Mouse (Mus musculus) hindbrain, embryonic 13.5 days (tissue): ENCODE results near the gene Nr2c2. TPM values are rescaled to one million over a fixed set of nuclear protein-coding genes. Genes with fewer than 3 reads are reported as not detected.

Experiments
- ATAC-seq: fragments of 200-750 bp; cut with Nextera tagmentation; 2 replicates; pipeline ENCODE4 v1.8.0; 2017; ENCODE audit warnings: moderate TSS enrichment; ENCODE audit not compliant: low FRiP score
- H3K27ac ChIP-seq: fragments of 300-500 bp; sonication (generic); 2 replicates; pipeline ENCODE4 v1.5.1; 2015; ENCODE audit warnings: inconsistent platforms, mild to moderate bottlenecking, moderate library complexity
- H3K27me3 ChIP-seq: fragments of 300-500 bp; sonication (generic); 2 replicates; pipeline ENCODE4 v1.6.1; 2015; ENCODE audit warnings: mild to moderate bottlenecking, inconsistent platforms
- H3K36me3 ChIP-seq: fragments of 300-500 bp; sonication (generic); 2 replicates; pipeline ENCODE4 v1.6.1; 2015; ENCODE audit warnings: mild to moderate bottlenecking, inconsistent platforms
- H3K4me1 ChIP-seq: fragments of 300-500 bp; sonication (generic); replicated peaks from 2 replicates; pipeline ENCODE4 v1.6.1; 2015; ENCODE audit warnings: inconsistent platforms
- H3K4me2 ChIP-seq: fragments of 300-500 bp; sonication (generic); 2 replicates; pipeline ENCODE4 v1.6.1; 2015; ENCODE audit warnings: inconsistent platforms, mild to moderate bottlenecking, moderate library complexity
- H3K4me3 ChIP-seq: fragments of 300-500 bp; sonication (generic); 2 replicates; pipeline ENCODE4 v1.5.1; 2015; ENCODE audit warnings: mild to moderate bottlenecking, inconsistent platforms
- H3K9ac ChIP-seq: fragments of 300-500 bp; sonication (generic); 2 replicates; pipeline ENCODE4 v1.6.1; 2015; ENCODE audit warnings: mild to moderate bottlenecking, inconsistent platforms
- H3K9me3 ChIP-seq: fragments of 300-500 bp; sonication (generic); 2 replicates; pipeline ENCODE4 v1.6.1; 2016; ENCODE audit warnings: inconsistent platforms
- WGBS: fragments of 180-500 bp; shearing (Covaris S2); methylation state at CpG from one replicate; pipeline ENCODE4 v1.1.7; 2015; 5-methylcytosine and 5-hydroxymethylcytosine counted together
- polyA plus RNA-seq: library from polyadenylated mRNA; unstranded; fragments of >200 nt; fragmentation: Nextera tagmentation; extraction: Ambion mirVana; gene quantifications from 2 replicates; pipeline ENCODE4 v1.2.1, GENCODE M21; 2015

Gene Nr2c2
- polyA plus RNA-seq, 1 experiment from 2014 or later, result 23.7 TPM

DNA sequence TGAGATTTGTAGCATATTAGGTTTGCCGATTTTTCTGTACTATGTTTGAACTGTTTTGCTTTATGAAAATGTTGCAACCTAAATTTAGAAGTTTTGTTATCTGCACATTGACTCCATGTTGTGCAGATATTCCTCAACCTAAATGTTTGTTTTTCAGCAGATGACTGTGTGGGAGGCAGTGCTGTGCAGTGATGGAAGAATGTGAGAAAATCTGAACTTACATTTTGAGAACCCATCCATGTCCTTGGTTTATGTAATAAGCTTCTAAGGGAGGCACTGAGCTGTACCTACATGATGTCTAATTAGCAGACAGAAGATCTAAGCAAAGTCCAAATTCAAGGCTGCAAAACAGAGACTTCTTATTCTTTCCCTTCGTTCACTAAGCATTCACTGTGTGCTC lies 42.4 kb downstream of the Nr2c2 start:
- 95% methylated on average over 2 of the region's 2 CpGs for WGBS
- ATAC-seq, result no peak
- Histone ChIP-seq H3K36me3 (0 out of 2 replicates have a peak, but pooled peaks cover 5% of the 10 kb centered on the region), H3K4me2 (no peak overlapping the region), H3K27ac (no peak overlapping the region), H3K4me1 (peaks cover 6% of the 10 kb centered on the region; the same call in 1 of the 2 replicates), H3K9me3 (no peaks in the 10 kb centered on the region), H3K27me3 (no peaks in the 10 kb centered on the region), H3K4me3 (no peak overlapping the region), H3K9ac (no peak overlapping the region)

DNA sequence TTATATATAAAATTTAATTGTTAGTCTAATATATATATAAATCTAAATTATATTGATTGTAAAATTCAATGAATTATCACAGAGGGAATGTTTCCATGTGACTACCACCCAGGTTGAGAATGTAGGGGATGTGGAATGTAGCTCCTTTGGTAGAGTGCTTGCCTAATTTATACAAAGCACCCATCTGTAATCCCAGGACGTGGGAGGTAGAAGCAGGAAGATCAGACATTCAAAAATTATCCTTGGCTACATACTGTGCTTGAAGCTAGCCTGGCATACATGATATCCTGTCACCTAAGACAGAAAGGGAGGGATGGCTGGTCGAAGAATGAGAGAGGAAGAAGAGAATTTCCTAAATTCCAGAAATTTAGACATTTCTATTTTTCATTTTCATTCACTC lies 45.2 kb downstream of the Nr2c2 start:
- H3K27ac ChIP-seq, result no peak overlapping the region
- H3K4me3 ChIP-seq, result no peak overlapping the region
- H3K27me3 ChIP-seq, result no peaks in the 10 kb centered on the region
- H3K4me1 ChIP-seq, result peaks cover 6% of the 10 kb centered on the region; the same call in 1 of the 2 replicates
- H3K9me3 ChIP-seq, result no peaks in the 10 kb centered on the region
- H3K36me3 ChIP-seq, result peaks cover 13% of the 10 kb centered on the region
- no peak overlapping the region for H3K4me2 ChIP-seq
- no peak for ATAC-seq
- H3K9ac ChIP-seq, result no peak overlapping the region
- 68% methylated on average over 2 of the region's 2 CpGs for WGBS

- H3K27ac ChIP-seq, result no peak overlapping the region
- H3K4me1 ChIP-seq, result no peaks in the 10 kb centered on the region
- no peaks in the 10 kb centered on the region for H3K27me3 ChIP-seq
- H3K9ac ChIP-seq, result no peak overlapping the region
- ATAC-seq, result no peak
- no peak overlapping the region for H3K4me3 ChIP-seq
- no peaks in the 10 kb centered on the region for H3K9me3 ChIP-seq
- 94% methylated on average over 4 of the region's 4 CpGs for WGBS
- H3K36me3 ChIP-seq, result peaks cover 46% of the 10 kb centered on the region
- no peak overlapping the region for H3K4me2 ChIP-seq
Measured at GRCm38 (mm10) chr6:92145881-92146280, 54.7 kb downstream of the Nr2c2 start.

- H3K27ac ChIP-seq, result no peak overlapping the region
- H3K4me3 ChIP-seq, result no peak overlapping the region
- peaks cover 86% of the 10 kb centered on the region for H3K36me3 ChIP-seq
- H3K4me1 ChIP-seq, result no peaks in the 10 kb centered on the region
- no peak for ATAC-seq
- 70% methylated on average over 1 of the region's 1 CpGs for WGBS
- no peaks in the 10 kb centered on the region for H3K27me3 ChIP-seq
- no peak overlapping the region for H3K9ac ChIP-seq
- H3K4me2 ChIP-seq, result no peak overlapping the region
- H3K9me3 ChIP-seq, result no peaks in the 10 kb centered on the region
Measured at GRCm38 (mm10) chr6:92153774-92154173, 62.6 kb downstream of the Nr2c2 start.

DNA sequence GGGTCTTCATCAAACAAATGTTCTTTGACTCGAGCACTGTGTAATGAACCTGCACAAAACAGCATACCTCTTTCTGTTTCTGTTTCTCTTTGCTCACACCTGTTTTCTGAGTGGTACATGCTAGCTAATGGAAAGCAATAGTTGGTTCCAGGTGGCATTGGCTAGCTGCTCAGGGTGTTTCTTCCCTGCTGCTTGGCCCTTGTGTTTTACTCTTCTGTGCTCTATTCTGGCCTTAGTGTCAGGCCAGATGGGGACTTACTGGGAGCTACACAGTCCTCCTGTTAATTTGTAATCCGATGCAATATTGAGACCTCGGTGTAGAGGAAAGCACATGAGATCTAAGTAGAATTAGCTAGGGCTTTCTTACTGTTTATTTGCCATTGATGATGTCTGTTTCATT lies 67.6 kb downstream of the Nr2c2 start:
- Histone ChIP-seq H3K9me3 (no peaks in the 10 kb centered on the region), H3K9ac (no peak overlapping the region), H3K4me1 (no peaks in the 10 kb centered on the region), H3K4me2 (no peak overlapping the region), H3K27ac (no peak overlapping the region), H3K4me3 (no peak overlapping the region), H3K27me3 (no peaks in the 10 kb centered on the region), H3K36me3 (peaks cover 98% of the 10 kb centered on the region)
- WGBS, result 92% methylated on average over 3 of the region's 3 CpGs
- no peak for ATAC-seq

DNA sequence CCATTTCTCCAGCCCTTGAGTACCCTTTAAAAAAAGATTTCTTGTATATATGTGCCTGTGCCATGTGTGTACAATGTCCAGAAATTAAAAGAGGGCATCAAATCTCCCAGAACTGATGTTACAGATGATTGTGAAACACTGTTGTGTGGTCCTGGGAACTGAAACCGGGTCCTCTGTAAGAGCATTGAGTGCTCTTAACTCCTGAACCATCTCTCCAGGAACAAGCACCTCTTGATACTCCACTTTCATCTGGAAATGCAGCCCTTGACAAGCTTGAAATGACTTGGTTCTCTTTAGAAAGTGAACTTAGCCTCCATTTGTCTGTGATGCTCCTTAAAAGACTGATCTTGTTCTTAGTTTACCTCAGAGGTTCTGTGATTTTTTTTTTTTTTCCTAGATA lies 71.5 kb downstream of the Nr2c2 start:
- no peak overlapping the region for H3K4me3 ChIP-seq
- H3K27me3 ChIP-seq, result no peaks in the 10 kb centered on the region
- H3K36me3 ChIP-seq, result peaks cover 94% of the 10 kb centered on the region
- no peaks in the 10 kb centered on the region for H3K9me3 ChIP-seq
- no peak overlapping the region for H3K27ac ChIP-seq
- no peak overlapping the region for H3K9ac ChIP-seq
- WGBS, result 92% methylated on average over 1 of the region's 1 CpGs
- H3K4me2 ChIP-seq, result no peak overlapping the region
- no peaks in the 10 kb centered on the region for H3K4me1 ChIP-seq
- no peak for ATAC-seq

DNA sequence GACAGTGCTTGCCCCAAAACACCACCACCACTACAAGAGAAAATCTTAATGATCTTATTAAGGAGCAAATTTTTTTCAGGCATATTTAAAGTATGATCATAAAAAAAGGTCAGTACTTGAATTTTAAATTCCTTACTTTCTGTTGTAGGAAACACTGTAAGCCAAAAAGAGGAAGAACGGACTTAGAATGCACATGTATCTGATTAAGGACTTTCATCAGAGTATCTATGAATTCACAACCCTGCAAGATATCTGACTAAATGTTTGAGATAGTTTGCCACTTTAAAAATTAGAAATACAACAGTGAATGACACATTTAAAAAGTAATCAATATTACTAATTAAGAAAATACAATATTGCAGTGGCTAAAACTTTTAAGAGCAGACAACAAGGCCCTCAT lies 85.3 kb downstream of the Nr2c2 start:
- WGBS, result 96% methylated on average over 1 of the region's 1 CpGs
- ATAC-seq, result no peak
- H3K36me3 ChIP-seq, result peaks cover 82% of the 10 kb centered on the region

DNA sequence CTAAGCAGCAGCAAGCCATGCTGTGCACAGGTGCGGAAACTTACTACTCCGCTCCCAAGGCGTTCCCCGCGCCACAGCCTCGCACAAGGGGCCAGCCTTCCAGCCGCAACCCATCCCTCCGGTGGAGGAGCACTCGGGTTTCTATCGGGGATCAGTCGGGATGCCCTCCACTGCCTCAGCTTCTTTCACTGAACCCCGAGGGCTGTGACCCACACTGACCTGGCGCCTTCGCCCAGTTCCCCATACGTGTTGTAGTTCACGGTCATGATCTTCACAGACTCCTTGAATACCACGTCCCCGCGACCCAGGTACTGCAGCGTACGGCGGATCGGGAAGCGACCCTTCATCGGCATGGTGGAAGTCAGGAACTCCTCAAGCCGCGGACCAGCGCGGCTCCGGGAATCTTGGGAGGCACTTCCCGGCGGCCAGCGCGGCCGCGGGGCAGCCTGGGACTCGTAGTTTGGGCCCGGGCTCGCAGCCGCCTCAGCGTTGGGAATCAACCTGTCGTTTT lies 92.5 kb downstream of the Nr2c2 start, which contains the start of gene Mrps25:
Gene Mrps25 (minus strand): TSS at position 413 of the 511 bp plus-strand sequence.
- WGBS, result under 1% methylated on average over 42 of the region's 42 CpGs
- H3K4me2 ChIP-seq, result peak within 1 kb of the TSS; percentile 86
- peak within 1 kb of the TSS; percentile 73 for H3K27ac ChIP-seq
- H3K9me3 ChIP-seq, result 0 out of 2 replicates have a peak, but pooled peaks cover 5% of the 10 kb centered on the region
- H3K4me1 ChIP-seq, result peaks cover 15% of the 10 kb centered on the region
- peak within 1 kb of the TSS; percentile 87 for H3K9ac ChIP-seq
- H3K4me3 ChIP-seq, result peak within 1 kb of the TSS; percentile 85
- ATAC-seq, result peak; percentile 95
- no peaks in the 10 kb centered on the region for H3K27me3 ChIP-seq
- peaks cover 53% of the 10 kb centered on the region for H3K36me3 ChIP-seq

More for the DNA sequence above, 85.3 kb downstream of the Nr2c2 start:
- H3K4me3 ChIP-seq, result no peak overlapping the region
- no peak overlapping the region for H3K4me2 ChIP-seq
- H3K9me3 ChIP-seq, result 0 out of 2 replicates have a peak, but pooled peaks cover 5% of the 10 kb centered on the region
- no peaks in the 10 kb centered on the region for H3K27me3 ChIP-seq
- no peak overlapping the region for H3K9ac ChIP-seq
- no peak overlapping the region for H3K27ac ChIP-seq
- H3K4me1 ChIP-seq, result no peaks in the 10 kb centered on the region

DNA sequence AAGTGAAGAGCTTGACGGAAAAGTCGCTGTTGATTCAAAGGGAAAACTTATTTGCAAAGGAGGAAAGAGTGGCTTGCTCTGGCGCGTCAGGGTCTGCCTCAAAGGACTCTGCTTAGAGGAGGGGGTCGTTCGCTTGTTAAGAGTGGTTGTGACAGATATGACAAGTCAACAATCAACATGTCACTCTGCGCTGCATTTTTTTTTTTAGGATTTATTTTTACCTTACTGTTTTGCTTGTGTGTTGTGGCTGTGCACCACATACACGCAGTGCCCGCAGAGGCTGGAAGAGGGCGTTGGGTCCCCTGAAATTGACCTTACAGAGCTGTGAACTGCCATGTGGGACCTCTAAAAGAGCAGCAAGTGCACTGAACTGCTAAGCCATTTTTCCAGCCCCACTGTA lies 93.0 kb downstream of the Nr2c2 start:
- Histone ChIP-seq H3K4me2 (peak overlapping the region; percentile 86), H3K9ac (peak overlapping the region; percentile 87), H3K36me3 (peaks cover 53% of the 10 kb centered on the region), H3K4me3 (peak overlapping the region; percentile 85), H3K27ac (peak overlapping the region; percentile 73), H3K9me3 (0 out of 2 replicates have a peak, but pooled peaks cover 5% of the 10 kb centered on the region), H3K27me3 (no peaks in the 10 kb centered on the region), H3K4me1 (peaks cover 15% of the 10 kb centered on the region)
- WGBS, result 7% methylated on average over 10 of the region's 10 CpGs
- peak; percentile 79 for ATAC-seq

GRCm38 (mm10) chr6:92199414-92199813 lies 108.2 kb downstream of the Nr2c2 start:
- Histone ChIP-seq H3K9ac (no peak overlapping the region), H3K4me3 (no peak overlapping the region), H3K9me3 (no peaks in the 10 kb centered on the region), H3K4me2 (no peak overlapping the region), H3K27ac (no peak overlapping the region), H3K36me3 (peaks cover 84% of the 10 kb centered on the region), H3K27me3 (no peaks in the 10 kb centered on the region), H3K4me1 (no peaks in the 10 kb centered on the region)
- 97% methylated on average over 8 of the region's 8 CpGs for WGBS
- ATAC-seq, result no peak

DNA sequence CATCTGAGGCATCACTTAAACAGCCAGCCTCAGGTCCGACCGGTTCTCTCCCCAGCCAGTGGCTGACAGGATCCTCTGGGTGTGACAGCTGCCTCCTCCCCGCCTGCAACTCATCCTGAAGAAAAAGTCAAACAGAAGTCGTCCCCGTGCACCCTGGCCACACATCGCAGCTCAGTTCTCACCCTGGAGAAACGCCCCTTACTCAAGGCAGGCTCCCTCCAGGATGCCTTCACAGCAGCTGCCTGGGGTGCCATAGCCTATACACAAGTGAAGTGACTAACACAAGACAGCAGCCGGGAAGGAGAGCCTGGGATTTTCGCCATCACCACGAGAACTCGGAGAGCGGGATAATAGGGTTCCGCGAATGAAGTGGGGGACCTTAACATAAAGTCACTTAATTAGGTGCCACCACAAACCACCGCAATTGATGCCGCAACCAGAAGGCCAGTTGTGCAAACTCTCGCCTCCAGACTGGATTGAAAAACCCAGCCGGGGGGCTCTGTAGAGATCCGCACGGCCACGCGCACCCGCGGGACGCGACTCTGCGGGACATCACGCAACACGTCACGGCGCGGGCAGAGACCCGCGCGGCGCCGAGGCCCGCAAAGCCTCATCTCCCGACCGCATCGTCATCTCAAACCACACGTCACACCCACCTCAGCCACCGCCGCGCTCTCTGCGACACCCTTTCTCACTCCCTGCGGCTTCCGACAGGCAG lies 123.0 kb downstream of the Nr2c2 start:
- peak; percentile 84 for ATAC-seq
- peak overlapping the region; percentile 84 for H3K4me3 ChIP-seq
- peaks cover 18% of the 10 kb centered on the region for H3K36me3 ChIP-seq
- peaks cover 3% of the 10 kb centered on the region; the same call in 1 of the 2 replicates for H3K27me3 ChIP-seq
- peak overlapping the region; percentile 93 for H3K9ac ChIP-seq
- peaks cover 16% of the 10 kb centered on the region for H3K4me1 ChIP-seq
- peak overlapping the region; percentile 91 for H3K27ac ChIP-seq
- no peaks in the 10 kb centered on the region for H3K9me3 ChIP-seq
- H3K4me2 ChIP-seq, result peak overlapping the region; percentile 94
- WGBS, result 1% methylated on average over 48 of the region's 48 CpGs

DNA sequence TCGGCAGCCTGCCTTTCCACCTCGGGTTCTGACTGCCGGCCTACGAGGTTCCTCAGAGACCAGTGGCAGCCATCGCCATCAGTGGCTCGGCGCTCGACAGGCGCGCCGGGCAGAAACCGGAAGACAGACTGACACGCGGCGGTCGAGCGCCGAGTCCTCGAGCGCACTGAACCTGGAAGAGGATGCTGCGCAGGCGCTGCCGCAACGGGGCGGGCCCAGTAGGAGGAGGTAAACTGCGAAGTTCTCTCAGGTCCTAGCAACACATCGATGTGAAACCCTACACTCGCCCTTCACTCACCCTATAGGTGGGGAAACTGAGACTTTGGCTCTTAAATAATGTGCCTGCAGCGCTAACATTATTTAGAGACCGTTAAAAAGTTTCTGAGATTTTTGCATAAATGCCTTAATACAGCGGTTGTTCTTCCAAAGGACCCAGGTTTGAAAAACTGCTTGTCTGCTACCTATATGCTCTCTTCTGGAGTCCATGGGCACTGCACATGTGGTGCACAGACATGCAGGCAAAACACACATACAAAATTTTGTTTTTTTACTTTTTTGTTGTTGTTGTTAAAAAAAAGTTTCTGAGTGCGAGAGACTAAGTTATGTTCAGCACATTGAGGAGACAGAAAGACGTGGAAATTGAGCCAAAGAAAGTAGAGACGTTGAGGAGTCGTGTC lies 123.7 kb downstream of the Nr2c2 start, which contains the start of gene Rbsn:
Gene Rbsn (minus strand): TSS at position 153 of the 677 bp plus-strand sequence.
- H3K36me3 ChIP-seq, result peaks cover 11% of the 10 kb centered on the region
- H3K4me2 ChIP-seq, result peak within 1 kb of the TSS; percentile 94
- no peaks in the 10 kb centered on the region for H3K9me3 ChIP-seq
- peaks cover 3% of the 10 kb centered on the region; the same call in 1 of the 2 replicates for H3K27me3 ChIP-seq
- ATAC-seq, result peak; percentile 94
- WGBS, result 11% methylated on average over 35 of the region's 35 CpGs
- H3K4me3 ChIP-seq, result peak within 1 kb of the TSS; percentile 84
- peaks cover 16% of the 10 kb centered on the region for H3K4me1 ChIP-seq
- H3K27ac ChIP-seq, result peak within 1 kb of the TSS; percentile 91
- peak within 1 kb of the TSS; percentile 93 for H3K9ac ChIP-seq
